Mouse (Mus musculus) erythroid progenitor cell, adult 5-6 weeks (primary cell): ENCODE data around the gene Gnb1. TPM values are rescaled to one million over a fixed set of nuclear protein-coding genes. Genes with fewer than 3 reads are reported as not detected.
A peak's percentile ranks its signal among the peaks of the same experiment; 100 is the strongest.
"Not testable (repeated sequence)": the region's sequence is repeated elsewhere in the genome, so short reads cannot be mapped to it uniquely, and the experiment has no call there.

ENCODE experiments used
- ATAC-seq: replicated peaks from 2 replicates; pipeline ENCODE4 v1.8.0; 2016; ENCODE audit warnings: moderate number of reproducible peaks, mild to moderate bottlenecking, moderate TSS enrichment, inconsistent platforms; ENCODE audit not compliant: poor library complexity, low FRiP score, severe bottlenecking
- total RNA-seq, 2 experiments: library from RNA; stranded (forward) in 1 of 2; stranded (reverse) in 1 of 2; fragments of 150-400 nt in 1 of 2; fragments of 186-747, 209-891 nt in 1 of 2; gene quantifications; 2 replicates each; pipeline versions ENCODE4 v1.2.3 to v1.2.4; 2015 to 2017; ENCODE audit warnings: low replicate concordance in 2 of 2

The Gnb1 gene
- total RNA-seq, 2 experiments from 2014 or later = 31.3 to 95.2 TPM

DNA sequence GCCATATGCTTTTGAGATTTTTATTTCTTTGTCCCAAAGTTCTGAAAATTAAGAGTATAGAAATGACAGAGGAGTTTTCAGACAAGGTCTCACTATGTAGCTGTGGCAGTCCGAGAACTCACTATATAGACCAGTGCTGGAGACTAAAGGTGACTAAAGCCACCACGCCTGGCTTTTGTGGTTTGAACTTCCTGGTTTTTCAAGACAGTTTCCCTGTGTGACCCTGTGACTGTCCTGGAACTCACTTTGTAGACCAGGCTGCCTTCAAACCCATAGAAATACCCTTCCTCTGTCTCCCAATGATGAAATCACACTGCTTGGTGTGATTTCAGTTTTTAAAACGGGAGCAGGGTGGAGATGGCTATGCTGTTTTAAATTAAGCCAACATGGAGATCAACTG is 38.1 kb downstream of the Gnb1 start:
- no peak for ATAC-seq

DNA sequence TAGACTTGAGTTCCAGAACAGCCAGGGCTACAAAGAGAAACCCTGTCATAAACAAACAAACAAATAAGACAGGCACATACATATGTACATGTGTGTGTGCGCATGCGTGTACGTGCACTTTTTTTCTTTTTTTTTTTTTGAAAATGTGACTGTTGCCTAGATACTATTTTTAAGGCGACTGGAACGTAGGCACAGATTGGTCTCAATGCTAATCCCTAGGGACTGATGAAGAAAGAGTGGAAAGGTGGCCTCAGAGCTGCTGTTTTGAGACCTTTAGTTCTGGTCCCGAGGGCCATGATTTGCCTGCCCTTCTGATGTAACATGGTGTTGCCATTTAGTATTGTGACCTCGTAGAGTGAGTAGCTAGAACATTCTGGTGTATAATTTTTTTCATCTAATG is 58.8 kb downstream of the Gnb1 start:
- no peak for ATAC-seq

DNA sequence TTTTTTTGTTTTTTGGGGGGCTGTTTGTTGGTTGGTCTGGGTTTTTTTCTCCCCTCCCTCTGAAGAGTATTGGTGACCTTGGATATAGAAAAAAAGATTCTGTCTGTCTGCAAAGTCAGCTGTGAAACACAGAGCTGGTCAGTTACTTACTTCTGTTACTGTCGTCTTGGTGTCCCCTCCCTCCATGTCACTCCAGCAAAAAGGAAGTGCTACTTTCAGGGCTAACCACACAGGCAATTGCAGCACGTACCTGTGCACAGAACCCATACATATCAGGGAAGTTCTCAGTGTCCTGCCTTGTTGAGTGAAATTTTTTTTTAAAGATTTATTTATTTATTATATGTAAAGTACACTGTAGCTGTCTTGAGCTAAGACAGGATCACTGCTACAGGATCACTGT is 59.3 kb downstream of the Gnb1 start:
- no peak for ATAC-seq

DNA sequence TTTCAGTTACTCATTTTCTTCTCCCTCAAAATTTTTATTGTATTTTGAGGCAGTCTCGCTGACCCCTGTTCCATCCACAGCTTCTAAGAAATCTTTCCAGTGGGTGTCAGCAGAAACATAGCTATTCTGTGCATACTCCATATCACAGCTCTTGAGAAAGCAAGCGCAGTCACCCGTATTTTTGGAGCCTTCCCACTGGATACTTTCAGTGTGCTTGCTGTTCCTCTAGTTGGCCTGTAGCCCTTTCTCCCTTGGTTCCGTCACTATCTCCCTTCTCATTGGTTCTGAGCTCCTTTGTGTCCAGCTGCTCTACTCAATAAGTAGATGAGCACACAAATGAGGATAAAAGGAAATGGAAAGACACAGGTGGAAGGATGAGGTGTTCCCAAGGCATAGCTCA is 59.9 kb downstream of the Gnb1 start:
- ATAC-seq = no peak

DNA sequence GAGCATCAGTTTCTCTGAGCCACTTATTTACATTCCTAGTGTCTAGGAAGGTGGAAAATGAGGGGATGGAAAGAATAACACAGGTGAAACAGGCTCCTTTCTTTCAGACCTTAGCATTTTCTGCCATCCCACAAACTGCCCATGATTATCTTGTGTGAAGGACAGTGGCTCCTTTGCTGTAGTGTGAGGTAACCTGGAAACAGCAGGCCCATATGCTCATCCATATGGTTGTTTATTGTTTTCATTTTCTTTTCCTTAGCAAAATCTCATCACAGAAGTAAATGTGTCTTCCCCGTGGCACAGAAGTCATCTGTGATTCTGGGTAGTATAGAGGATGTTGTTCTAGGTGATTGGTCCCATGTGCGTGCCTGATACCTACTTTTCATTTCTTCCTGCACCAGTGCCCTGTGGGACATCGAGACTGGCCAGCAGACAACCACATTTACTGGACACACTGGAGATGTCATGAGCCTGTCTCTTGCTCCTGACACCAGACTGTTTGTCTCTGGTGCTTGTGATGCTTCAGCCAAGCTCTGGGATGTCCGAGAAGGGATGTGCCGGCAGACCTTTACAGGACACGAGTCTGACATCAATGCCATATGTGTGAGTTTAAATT is 61.9 kb downstream of the Gnb1 start:
- no peak for ATAC-seq

DNA sequence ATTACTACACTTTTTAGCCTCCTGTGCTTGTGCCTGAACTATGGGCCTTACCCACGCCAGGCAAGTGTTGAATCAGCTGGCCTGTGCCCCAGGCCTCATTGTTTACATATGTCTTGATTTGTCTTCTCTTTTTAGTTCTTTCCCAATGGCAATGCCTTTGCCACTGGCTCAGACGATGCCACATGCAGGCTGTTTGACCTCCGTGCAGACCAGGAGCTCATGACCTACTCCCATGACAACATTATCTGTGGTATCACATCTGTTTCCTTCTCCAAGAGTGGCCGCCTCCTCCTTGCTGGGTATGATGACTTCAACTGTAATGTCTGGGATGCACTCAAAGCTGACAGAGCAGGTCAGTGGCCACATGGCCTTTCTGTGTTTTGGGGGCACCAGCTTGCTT is 63.7 kb downstream of the Gnb1 start:
- ATAC-seq = peak; percentile 54; the same call in 1 of the 2 replicates

DNA sequence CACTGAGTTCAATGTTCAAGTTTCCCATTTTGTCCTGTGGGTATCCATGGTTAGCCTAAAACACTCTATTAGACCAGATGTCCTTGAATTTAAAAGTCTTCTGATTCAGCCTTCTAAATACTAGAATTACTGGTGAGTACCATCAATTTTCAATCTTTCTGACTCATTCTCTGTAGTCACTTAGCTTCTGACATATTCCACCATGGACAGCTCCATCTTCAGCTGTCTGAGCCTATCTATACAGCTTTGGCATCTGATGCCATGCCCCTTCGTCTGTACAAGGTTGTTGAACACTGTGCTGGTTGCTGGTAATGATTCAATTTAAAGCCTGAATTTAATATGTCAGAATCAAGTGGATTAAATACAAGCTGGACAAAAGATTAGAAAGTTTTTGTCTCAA is 64.3 kb downstream of the Gnb1 start:
- no peak for ATAC-seq

DNA sequence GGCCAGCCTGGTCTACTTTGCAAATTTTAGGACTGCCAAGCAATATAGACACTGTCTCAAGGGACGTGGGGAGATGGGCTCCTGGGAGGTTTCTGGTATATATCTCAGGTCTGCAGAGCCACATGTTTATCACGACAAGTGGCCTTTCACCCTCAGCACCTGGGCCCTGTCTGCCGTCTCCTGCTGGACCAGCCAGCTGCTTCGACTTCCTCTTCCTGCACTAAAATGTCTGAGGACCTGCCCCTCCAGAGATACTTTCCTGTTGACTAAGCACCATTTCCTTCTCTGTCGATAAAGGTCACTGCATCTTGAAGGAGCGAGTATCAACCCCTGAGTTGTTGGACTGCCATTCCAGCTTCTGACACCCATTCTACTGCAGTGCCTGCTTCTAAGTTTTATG is 68.3 kb downstream of the Gnb1 start:
- ATAC-seq = no peak

DNA sequence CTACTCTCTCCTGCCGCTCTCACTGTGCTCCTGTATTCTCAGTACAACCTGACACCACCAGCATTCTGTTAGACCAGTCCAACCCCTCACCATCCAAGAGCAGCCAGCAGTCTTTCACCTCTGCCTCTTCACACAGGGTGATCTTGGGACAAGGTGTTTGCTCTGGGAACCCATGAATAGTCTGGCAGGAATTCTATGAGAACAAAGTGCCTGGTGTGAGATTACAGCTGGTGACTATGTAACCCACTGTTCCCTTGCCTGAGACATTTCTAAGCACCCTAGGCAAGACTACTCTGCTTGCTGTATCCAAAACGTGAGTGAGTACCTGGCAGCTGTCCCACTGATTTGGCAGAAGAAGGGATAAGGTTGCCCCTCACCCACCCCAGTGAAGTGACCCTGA is 69.8 kb downstream of the Gnb1 start:
- no peak for ATAC-seq

DNA sequence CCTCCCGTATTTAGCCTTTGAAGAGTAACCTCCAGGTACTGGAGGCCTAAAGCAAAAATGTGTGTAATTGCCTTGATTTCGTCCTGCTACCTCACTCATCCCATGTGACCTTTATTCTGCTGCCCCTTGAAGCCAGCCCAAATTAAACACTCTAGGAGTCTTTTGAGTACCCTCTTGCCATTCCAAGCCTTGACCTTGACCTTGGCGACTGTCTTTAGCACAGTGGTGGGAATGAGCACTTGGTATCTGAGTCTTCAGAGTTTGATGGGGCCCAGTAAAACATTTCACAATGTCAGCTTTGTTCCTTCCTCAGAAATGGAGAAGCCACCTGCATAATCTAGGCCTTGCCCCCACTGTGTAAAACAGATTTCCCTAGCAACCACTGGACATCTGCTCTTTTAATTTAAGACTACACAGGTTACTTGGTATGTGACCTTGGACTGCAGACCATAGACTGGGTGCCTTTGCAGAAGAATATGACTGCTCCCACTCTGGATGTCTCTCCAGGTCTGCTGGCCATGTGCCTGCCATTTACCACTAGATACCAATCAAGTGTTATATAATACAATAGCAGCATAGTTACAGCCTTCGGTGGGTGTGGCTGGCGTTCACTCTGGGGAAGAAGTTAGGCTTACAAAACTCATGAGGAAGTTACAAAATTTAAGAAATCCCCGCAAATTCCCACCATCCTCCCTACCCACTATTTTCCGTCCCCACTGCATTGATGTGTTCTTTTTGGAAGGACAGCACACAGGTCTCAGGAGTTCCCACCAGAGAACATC is 70.7 kb downstream of the Gnb1 start, which contains the start of gene Nadk:
Gene Nadk, plus strand, starts transcription at position 718 of the 782 bp plus-strand sequence.
- ATAC-seq = no peak

DNA sequence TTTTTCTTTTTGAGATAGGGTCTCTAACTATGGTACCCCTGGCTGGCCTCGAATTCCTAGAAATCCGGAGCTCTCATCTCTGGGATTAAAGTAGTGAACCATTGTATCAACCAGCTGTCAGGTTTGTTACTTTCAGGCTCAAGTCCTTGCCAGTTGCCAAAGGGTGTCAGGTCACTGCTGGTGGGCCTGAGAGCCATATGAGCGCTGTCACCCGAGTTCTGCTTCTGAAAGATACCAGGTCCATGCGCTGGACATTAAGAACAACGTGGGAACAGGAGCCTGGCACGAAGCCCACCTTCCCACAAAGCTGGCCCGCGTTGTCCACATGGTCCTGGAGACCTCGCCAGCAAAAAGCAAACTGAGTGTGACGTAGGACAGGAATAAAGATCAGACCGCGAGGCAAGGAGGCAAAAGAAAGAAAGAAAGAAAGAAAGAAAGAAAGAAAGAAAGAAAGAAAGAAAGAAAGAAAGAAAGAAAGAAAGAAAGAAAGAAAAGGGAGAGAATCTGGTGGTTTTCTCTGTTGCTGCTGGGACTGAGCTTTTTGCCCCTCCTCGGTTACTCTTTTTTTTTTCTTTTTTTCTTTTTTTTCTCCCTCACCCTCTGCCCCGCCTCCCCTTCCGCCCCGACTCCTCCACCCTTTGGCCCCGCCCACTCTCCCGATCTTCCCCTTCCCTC is 71.7 kb downstream of the Gnb1 start:
- ATAC-seq = peak; percentile 21

DNA sequence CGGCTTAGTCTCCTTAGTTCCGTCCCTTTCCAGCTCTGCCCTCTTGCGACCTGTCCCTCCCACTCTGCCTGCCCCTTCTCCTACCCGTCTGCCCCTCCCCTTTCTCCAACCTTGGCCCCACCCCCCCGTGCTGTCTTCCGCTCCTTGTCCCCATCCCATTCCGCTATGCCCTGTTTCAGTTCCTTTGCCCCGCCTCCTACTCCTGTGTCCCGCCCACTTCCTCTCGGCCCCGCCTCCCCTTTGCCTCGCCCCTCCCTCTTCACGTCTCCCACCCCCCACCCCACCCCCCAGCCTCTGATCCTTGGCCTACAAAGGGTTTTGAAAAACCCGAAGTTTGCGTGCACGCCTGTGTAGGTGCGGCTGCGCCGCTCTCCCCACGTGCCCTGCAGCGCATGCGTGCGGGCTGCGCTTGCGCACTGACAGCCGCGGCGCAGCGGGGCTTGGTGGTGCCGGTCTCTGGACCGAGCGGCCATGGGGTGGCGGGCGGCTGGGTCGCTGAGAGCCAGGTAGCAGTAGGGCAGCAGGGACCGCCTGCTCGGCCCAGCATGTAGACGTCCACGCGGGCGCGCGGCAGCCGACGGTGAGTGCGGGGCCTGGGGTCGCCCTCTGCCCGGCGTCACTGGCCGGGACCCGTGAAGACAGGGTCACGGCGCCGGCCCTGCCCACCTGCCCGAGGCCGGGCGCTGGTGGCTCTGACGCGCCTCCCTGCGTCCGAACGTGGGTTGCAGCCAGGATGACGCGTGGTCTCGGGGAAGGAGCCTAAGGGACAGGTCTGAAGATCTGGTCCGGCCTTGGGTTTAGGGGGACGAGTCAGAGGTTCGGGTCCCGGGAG is 72.5 kb downstream of the Gnb1 start:
- peak; percentile 89 for ATAC-seq

DNA sequence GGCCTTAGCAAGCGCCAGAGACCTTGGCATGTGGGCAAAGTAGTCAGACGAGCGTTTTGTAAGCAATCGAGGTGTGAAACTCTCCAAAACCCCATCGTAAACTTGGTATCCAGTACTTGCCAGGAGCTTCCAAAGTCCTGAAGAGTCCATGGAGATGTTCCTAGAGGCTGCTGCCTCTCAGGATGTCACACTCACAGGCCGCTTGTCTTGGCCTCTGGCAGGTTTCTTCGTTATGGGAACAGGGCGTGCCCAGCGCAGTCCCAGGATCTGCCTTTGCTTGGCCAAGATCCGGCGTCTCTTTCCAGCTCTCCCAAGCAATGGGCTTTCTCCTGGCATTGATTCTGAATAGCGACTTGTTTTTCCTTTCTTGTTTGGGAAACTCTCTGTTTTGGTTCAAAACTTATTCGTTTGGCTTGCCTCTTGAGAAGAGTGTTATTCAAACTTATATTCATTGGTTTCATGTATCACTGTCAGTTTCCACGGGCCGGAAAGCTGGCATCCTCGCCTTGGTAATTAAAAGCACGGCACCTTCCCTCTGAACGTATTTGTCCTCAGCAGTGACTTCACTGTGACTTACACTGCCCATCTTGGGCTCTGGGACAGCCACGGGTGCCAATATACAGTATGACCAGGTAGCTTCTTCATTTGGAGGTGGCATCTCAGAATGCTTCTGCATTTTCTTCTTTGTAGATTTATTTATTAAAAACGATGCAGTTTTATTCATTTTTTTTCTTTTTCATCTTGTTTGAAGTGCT is 73.3 kb downstream of the Gnb1 start:
- peak; percentile 54; the same call in 1 of the 2 replicates for ATAC-seq

DNA sequence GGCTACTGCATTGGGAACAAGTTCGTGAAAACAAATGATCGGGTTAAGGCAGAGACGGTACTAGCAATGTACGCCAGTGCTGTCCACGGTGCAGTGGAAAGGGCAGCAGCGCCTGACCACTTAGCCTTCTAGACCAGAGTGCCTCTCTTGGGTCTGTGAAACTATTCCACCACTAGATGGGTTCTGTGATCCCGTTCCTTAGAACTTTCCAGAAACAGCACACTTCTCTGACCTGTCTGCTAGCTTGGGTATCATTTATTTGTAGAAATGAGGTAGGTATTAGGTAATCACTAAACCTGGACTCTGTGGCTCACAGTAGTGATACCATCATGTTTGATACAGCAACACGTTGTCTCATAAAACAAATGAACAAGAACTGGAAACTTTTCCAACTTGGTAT is 75.4 kb downstream of the Gnb1 start:
- ATAC-seq = no peak

DNA sequence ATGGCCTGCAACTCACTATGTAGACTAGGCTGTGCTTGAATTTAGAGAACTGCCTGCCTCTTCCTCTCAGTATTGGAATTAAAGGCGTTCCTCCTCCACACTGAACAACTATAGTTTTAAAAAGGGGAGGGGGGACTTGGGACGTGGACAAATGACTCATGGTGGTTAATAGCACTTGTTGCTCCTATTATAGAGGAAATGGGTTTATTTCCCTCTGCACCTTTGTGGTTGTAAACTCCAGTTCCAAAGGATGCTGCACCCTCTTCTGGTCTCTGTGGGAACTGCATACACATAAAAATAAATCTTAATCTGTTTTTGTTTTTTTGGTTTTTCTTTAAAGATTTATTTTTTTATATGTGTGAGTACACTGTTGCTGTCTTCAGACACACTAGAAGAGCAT is 77.0 kb downstream of the Gnb1 start:
- ATAC-seq = no peak

DNA sequence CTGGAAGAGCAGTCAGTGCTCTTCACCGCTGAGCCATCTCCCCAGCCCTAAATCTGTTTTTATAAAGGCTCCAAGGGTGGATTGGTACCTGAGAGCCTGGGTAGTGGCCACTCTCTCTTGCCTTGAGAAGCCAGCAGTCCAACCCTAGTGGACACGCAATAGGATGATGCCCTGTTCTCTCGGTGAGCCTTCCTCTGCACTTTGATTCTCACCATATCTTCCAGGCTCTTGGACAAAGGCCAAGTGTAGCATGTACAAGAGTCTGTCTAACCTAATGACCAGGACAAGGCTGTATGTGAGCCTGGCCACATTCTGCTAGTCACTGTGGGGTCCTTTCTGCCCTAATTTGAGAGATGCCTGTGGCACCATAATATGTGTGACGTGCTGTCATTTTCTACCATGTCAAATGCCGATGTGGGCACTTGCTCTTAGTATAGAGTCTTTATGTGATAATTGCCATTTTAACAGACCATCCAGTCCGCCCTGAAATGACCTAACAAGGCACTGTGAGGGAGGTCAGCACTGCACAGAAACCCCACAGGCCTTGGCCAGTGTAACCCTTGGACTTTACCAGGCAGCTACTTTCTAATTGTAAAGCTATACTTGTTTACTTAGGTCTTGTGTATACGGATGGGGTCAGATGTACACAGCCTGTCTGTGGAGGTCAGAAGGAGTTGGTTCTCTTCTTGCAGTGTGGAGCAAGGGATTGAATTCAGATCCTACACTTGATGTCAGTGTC is 77.6 kb downstream of the Gnb1 start:
- ATAC-seq = no peak

DNA sequence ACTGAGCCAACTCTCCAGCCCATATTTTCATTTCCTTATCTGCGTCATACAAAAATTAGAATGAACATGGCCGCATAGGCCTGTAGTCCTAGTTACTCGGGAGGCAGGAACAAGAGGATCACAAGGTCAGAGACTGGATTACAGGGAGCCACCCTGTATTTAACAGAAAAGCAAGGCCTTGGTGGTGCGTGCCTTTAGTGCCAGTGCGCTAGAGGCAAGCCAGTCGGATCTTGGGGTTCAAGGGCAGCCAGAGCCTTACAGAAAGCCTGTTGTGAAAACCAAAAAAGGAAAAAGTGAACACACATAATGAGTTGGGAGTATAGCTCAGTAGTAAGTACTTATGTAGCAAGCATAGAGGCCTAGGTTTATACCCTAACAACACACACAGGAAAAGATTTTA is 78.7 kb downstream of the Gnb1 start:
- ATAC-seq = no peak

DNA sequence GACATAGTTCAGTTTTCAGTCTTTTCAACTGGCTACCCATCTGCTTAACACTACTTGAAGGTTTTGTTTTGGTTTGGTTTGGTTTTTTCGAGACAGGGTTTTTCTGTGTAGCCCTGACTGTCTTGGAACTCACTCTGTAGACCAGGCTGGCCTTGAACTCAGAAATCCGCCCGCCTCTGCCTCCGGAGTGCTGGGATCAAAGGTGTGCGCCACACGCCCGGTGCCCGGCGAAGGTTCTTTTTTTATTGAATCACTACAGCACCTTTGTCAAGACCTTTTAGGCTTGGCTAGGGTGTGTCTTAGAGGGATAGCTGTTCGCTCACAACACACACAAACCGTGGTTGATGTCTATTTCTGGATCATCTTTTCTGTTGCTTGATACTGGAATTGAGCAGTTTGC is 79.2 kb downstream of the Gnb1 start:
- ATAC-seq = not testable (repeated sequence)

DNA sequence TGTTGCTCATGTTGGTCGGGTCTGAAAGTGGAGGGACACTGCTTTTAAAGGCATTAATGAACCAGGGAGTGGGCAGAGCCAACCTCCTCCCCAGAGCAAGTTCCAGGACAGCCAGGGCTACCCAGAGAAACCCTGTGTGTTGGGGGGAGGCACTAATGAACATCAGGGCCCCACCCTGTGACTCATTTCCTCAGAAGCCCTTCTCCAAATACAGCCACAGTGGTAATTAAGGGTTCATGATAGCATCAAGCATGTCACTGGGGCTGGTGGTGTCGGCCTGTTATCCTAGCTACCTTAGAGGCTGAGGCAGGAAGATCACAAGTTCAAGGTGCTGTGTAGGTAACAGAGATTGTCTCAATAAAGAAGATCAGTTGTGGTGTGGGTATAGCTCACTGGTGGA is 80.3 kb downstream of the Gnb1 start:
- ATAC-seq = no peak
